Mouse (Mus musculus) gastrocnemius, adult 8-10 months (tissue): ENCODE measurements at regions not wholly inside any gene's neighbourhood (a gene's known extent, or its start where the extent isn't known, plus 50 kb on each side); places are given as distances from the start of the nearest gene placed in this dataset.

Source experiments
- DNase-seq, 2 experiments: peaks; one replicate each; pipeline ENCODE4 v3.0.0; 2022; ENCODE audit warnings: low spot score in 2 of 2

DNA sequence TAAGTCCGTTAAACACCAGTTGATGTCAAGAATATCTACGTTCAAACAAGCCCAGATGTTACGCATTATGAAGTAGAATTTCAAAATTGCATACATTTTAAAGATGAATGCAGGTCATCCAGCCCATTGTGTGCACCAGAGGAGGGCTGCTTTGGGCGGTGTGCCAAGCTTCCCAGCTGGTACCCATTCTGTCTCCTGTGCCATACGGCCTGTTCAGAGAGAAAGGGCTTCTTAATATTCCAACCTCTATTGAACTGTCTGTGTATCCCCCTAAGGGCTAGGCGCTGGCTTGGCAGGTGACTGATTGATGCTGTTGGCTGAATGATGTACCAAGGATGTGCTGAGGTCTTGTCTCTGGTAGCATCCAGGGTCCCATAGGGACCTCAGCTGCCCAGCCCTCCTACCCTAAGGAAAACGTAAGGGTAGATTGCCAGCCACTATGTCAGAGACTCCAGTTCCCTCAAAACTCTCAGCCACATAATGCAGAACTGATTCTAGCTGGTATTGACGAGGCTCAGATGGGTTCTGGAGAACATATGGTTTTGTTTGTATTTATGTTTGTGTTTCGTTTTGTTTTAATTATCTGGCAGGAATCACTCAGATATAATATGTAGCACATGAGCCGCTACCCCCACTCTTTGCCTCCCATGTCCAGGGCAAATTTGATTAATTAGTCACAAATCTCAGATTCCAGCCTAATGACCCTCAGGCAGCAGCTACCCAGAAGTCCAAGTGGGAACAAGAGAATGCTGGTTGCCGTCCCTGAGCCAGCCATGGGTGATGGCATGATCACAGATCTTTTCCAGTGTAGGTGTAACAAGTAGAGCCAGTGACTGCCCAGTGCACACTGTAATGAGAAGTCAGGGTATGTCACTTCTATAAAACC lies 212.0 kb upstream of the Usp24 start:
- no peak for DNase-seq

DNA sequence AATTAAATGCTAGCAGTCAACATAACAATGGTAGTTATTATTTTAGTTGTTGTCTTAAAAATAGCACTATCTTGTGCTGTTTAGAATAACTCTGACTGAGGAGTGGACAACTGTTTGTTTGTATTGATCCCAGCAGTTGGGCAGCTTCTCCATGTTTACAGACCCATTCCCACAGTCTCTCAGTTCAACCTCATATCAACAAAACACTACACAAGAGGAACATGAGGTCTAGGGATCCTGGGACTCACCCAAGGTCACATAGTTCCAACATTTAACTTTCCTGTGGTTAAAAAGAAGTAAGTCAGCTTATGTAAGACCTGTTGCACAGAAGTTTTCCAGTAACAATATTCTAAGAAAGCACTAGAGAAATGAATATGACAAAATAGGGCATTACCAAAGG lies 203.0 kb upstream of the Usp24 start:
- DNase-seq, result no peak

DNA sequence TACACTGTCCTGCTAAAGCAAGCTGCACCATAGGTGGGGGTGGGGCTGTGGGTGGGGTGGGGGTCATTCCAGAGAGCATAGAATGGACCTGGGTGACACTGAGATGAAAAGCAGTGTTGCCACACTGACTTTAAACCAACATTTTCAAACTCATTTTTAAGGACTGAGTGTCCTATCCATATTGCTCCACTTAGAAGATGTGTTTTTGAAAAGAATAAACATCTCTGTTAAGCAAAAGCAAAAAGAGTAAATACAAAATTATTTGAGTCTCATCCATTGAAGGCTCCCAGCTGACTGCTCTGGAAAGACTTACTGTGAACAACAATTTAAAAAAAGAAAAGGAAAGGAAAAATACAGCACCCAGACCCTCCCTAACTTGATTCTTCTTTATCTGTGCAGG lies 202.3 kb upstream of the Usp24 start:
- DNase-seq, result no peak

DNA sequence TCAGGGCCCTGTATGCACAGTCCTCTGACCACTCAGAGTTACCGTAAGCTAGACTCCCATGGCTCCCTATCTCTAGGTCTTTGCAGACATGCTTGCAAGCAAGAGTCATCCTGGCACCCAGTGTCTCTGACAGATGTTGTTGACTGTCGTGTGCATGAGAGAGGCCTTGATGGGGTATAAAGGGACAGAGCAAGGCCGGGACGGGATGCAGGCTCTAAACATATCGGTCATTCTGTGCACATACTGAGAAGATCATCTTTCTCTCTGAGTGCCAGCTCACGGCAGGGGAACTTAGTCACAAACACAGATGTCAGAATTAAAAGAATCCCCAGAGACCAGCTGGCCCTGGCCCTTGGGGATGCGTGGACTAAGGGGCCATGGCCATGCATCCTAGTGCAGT lies 199.4 kb upstream of the Usp24 start:
- no peak for DNase-seq

DNA sequence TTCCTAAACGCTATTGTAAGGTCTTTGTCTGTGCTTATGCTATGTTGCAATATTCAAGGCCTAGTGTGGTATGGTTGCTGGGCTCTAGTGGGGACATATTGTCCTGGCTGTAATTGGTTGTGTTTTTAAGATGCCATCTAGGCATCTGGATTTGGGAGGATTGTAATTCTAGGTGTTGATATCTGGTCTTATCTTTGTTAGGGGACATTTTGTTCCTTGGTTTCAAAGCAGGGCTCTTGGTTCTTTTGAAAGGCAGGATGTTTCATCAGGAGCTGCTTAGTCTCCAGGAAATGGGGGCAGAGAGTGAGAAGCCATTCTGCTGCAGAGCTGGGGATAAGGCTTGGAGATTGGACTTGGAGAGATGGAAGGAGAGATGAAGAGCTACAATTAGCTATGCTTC lies 194.7 kb upstream of the Usp24 start:
- DNase-seq, result no peak

DNA sequence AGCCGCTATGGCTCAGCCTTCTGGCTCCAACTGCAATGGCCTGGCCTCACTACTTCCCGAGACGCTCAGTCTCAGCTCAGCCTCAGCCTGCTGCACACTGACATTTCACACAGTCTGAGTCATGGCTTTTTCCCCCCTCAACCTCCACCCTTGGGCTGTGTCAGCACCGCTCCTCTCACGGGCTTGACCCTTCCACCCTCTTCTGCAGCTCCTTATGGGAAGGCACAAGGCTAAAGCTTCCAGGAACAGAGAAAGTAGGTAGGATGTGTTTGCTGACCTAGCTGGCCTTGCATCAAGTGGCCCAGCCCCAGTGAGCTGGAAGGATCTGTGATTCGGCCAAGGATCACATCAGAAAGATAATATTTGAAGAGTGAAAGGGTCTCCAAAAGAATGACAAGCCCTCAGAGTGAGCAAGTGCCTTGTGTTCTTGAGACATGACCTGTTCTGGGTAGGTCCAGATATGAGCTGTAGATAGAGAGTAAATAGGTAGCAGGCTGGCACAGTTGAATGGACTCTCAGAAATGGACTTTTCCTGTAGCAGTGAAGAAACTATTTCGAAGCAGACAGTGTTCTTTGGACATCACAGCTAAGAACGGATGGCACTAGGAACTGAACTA lies 192.9 kb upstream of the Usp24 start:
- DNase-seq, result peak in 1 of 2 experiments; percentile 8

DNA sequence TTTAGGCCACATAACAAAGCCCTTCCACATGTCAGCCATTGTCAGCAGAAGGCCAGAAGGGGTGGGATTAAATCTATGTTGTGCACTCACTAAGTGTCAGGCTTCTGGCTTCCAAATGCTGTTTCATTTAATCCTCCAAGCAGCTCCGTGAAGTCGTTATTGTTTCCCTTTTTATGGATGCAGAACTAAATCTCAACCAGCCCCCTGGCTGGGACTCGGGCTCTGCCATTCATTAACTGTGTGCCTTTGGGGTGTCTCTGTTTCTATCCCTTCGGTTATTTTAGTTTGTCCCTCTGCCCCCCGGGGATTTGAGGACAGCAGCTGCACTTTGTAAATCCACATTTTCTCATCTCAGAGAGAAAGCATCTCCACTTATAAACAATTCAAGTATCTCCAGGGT lies 188.8 kb upstream of the Usp24 start:
- DNase-seq, result no peak

DNA sequence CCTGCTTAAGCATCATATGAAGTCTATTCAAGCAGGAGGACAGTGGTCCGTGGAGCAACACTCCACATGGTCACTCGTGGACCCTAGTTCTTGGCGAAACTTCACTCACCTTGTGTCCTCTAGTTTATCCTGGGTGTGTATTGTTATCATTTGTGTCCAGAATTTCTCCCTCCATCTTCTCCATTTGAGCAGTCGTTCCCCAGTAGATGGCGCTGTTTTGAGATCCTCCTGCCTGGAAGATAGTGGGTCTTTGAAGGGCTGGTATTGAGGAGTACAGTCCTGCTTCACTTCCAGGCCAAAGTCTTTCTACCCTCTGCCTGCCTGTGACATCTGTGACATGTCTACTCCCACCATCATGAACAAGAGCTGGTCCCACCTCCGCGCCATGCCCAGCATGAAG lies 188.4 kb upstream of the Usp24 start:
- DNase-seq, result no peak

DNA sequence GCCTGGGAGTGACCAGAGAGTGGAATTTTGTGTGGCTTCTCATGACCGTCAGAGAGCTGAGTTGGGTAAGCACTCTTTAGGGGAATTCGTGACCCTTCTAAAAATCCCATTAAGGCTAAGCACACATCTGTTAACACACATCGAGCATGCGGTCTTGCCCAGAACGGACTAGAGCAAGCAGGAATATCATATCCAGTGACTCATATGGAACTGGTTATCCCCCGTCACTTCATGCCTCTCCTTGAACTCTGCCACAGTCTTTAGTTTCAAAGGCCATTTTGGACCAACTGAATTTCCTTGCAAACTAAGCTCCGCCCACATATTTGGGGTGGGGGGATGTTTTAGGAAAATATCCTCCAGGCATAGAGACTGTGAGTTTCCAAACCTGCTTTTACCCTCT lies 186.7 kb upstream of the Usp24 start:
- no peak for DNase-seq

DNA sequence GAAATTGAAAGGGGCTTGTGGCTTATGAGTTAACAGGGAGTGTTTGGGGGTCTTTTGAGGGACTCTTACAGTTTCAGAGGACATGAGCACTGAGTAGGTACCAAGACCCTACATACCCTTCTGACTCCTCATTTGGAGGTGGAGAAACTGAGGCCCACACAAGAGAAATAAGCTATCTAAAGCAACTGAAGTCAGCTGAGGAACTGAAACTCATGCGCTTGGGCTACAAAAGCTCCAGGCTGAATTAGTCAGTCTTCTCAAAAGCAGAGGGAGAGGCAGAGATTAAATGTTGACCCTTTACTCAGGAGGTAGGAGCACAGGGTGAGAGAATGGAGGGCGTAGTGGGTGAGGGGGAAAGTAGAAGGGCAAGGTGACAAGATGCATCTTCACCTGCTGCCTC lies 186.2 kb upstream of the Usp24 start:
- DNase-seq, result no peak

DNA sequence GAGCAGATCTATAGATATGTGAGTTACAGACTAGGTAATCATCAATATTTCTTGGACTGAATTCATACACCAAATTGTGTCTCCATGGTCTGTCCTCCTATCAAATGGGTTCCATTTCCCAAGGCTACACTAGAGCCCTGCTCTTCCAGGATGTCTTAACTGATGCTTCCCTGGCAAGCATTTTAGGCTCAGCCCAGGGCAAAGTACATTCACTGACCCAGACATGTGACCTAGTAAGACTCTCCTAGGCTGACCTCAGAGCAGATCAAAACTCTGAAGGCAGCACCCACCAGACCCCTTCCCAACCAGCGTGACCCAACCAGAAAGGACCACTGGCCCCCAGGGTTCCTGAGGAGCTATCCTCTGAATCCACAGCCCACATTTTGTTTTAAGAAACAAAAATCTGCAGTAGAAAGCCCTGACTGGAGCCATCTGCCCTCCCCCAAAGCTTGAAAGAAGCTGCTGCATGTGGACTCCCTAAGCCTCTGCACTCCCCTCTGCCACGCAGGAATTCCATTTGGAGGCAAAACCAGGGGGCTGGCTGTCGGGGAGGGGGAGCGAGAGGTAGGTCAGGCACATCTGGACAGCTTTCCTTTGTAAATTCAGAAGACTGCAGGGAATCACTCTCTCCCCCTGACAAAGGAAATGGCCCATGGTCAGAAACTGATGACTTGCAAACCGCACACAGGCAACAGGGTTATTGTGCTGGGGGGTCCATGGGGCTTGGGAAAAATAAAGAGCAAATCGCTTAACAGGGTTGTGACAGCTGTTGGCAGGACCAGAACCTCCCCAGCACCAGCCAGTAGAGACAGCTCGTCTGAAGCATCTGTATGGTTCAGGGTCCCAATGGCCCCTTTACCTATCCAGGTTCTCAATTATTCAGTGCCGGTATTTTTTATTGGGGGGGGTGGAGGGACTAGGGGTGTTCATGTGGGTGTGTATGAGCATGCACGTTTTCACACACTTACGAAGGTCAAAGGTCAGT lies 182.0 kb upstream of the Usp24 start:
- DNase-seq, result no peak

DNA sequence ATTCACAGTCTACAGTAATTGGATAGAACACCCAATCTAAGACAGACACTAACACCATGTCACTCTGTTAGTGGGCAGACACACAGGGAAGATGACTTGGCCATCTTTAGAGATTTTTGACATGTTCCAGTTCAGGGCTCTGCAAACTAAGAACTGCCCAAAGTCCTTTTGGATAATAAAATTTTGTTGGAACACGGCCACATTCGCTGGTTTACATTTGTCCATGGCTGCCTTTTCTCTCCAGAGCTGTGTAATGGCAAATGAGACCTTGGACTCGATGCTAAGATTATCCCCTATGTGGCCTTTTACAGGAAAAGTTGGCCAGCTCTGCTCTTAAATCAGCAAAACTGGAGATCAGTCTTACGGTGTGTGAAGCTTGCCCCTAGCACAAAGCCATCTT lies 173.3 kb upstream of the Usp24 start:
- DNase-seq, result no peak

DNA sequence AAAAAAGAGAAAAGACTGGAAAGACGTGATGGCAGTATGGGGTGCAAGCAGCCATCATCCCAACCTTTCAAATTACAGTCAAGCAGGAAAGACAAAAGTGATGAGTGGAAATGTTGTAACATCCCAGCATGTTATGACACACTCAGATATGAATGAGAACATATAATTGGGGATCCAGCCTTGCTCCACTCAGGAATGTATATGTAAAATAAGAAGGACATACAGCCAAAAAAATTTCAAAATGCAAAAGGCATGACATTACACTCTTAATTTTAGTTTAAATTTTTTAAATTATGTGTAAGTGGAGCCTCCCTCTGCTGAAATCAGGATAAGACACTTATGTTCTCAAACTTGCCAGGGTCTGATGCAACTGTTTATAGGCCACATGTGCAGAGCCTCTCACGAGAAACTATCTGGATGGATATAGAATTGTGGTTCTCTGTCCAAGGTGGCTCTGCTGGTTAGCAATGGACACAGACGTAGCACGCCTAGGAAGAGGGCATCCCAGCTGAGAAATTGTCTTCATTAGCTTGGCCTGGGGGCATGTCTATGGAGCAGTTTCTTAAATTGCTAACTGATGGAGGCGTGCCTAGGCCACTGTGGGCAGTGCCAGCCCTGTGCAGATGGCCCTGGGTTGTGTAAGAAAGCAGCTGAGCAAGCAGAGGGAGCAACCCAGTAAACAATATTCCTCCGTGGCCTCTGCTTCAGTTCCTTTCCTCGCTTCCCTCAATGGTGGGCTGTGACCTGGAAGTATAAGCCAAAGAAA lies 171.5 kb upstream of the Usp24 start:
- peak in 1 of 2 experiments; percentile 14 for DNase-seq

DNA sequence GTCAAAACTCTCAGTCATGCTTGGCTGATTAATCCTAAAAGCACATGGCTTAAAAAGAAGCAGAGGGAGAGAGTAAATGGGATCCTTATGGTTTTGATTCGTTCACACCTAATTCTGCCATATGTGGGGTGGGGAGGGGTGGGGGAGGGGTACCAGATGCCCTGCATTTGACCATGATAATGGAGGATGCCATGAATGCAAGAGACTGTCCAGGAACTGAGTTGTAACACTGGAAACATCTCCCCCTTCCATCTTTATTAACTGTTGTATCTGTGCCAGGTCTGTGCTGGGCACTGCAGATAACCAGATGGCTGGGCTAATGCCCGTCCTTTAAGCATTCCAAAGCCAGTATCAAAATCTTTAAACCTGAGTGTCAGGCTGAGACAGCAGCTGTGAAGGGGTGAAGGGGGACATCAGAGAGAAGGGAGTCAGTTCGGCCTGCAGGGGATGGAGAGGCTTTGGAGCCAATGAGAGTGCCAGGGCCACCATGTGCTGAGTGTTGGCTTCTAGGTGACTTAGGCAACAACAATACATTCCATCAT lies 169.0 kb upstream of the Usp24 start:
- no peak for DNase-seq

DNA sequence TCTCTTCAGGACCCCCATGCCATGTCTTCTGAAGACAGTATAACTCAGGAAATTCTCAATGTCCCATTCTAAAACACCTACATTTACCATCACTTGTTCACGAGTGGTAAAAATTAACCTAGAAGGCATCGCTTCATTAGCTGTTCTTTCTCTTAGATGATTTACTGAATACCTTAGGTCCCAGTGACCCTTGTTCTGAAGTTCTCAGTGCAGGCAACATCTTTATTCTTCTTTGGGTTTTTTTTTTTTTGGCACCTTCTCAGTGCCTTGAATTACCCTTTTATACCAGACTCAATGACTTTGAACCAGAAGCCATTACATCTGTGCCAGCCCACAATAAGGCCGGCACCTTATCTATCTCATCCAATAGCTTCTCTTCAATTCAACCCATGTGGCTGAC lies 167.1 kb upstream of the Usp24 start:
- DNase-seq, result no peak

DNA sequence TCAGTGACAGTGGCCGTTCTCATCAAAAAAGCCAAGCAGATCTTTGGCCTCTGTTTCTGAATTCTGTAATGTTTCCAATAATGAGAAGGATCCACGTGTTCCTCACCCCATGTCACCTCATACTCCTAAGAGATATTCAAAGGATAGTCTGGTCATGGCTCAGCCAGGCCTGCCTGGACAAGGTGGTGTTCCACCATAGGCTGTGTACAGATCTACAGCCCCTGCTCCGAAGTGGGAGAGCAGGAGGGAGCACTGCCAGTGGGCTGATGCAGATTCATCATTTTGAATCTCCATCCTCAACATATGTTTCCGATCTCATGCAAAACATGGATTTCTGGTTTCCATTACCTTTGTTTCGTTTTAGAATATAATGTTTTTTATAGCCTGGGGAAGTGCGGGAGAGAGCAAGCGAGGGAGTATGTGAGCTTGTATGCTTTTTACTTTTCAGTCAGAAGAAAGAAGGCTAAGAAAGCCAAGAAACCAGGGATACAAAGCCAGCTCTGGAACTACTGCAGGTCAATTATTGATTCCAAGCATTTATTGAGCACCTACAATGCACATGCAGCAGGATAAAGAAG lies 166.5 kb upstream of the Usp24 start:
- no peak for DNase-seq

DNA sequence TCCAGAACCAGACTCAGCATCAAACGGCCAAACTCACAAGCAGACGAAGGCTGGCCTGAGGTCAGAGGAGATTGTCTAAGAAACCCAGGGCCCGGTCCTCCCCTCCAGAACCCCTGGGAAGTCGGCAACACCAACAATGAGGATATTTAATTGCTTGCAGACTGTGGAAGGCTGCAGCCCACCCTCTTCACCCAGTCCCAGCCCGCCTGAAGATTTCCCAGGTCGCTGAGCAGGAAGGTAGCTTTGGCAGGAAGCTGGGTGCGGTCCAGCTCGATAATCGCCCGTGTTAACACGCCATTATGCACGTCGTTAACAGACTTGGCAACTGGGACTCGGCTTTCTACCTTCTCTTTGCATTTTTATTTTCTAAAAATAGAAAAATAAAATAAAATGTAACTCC lies 165.2 kb upstream of the Usp24 start:
- DNase-seq, result no peak

DNA sequence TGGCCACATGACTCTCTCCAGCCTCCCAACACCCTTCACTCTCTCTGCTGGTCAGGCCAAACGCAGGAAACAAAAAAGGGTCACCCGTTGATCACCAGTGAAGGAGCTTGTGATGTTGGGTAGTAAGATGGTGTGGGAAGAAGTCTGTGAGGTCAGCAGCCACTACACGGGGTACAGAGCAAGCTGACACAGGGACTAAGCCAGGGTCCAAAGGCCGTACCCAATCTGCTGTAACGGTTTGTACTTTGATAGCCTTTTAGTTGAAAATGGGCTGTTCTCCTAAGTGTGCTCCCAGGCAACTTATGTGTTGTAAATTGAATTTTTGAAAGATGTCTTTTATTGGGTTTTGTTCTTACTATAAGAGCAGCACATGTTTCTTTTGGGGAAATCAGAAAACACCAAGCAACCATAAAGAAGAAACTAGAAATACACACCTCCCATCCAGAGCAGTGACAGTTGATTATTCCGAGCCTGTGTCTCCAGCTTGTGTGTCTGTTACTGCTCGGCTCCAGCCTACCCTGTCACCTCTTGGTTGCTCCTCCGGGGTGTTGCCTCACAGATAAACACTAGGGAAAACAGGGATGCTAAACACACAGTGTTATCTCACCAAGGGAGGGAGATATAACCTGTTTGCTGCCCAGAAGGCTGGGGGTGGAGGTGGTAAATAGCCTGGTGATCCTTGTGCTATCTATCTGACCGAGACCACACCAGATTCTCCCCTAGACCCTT lies 158.4 kb upstream of the Usp24 start:
- no peak for DNase-seq

DNA sequence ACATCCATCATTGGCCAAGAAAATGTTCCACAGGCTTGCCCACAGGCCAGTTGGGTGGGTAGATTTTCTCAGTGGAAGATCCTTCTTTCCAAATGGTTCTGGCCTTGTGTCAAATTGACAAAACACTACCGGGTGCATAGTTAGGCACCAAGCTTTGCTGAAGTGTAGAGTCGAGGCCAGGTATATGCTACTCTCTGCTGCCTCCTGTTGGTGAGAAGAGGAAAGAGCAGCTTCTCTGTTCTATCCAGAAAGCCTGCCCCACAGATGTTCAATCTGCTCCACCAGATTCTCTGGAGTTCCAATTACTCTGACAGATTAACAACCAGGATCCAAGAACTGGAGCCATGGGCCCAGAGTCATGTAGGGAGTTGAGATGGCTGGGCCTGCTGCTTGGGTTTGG lies 154.4 kb upstream of the Usp24 start:
- DNase-seq, result no peak

DNA sequence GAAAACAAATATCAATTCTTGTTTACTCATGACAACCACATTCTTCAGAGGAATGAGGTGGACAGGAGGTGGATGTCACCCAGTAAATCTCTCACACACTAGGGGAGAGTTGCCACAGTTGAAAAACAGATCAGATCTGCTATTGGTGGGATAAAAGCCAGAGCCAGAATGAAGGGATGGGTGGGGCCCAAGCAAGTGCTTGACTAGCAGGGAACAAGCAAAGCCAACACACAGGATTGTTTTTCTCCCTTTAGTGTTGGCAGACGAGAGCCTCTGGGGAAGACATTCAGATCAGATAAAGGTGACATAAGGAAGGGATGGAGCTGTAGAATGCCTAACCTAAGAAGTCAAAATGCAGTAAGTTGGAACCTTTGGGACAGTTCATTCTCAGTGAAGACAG lies 153.5 kb upstream of the Usp24 start:
- peak; percentile 35 to 42 for DNase-seq
